Mouse (Mus musculus): Measurements from ENCODE around the gene Bcl10.

DNA sequence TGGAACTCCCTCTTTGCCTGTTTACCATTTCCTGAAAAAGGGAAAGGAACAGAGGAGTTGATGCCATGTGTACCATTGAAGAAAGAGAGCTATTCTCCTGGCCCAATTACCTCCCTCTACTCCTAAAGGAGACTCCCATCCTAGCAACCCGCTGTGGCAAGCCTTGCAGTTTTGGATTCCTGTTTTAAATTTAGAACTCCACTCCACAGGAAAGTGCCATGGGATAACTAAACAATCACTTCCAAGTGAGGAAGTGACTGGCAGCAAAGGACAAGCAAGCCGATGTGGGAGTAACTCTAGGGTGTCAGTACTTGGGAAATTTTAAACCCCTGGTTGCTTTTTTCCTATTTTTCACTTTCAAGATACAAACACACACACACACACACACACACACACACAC lies 24.1 kb downstream of the Bcl10 start:
- TF ChIP-seq CTCF (IDR thresholded peaks at IDR 0.05; ENCODE audit: low read depth): no peak
- TF ChIP-seq EP300 (IDR thresholded peaks at IDR 0.05; ENCODE audit: low read depth): no peak

Measured in heart, postnatal 0 days (tissue).